Mouse (Mus musculus) bone marrow macrophage, adult 2 months (primary cell): ENCODE data around the gene Cacna1b. TPM values are rescaled to one million over a fixed set of nuclear protein-coding genes. Genes with fewer than 3 reads are reported as not detected.

Source experiments
- H3K27ac ChIP-seq: 2 replicates; pipeline ENCODE4 v1.5.1; 2012; ENCODE audit warnings: low read depth, low read length; ENCODE audit not compliant: insufficient read depth
- H3K4me1 ChIP-seq: 2 replicates; pipeline ENCODE4 v1.6.1; 2012; ENCODE audit warnings: low read length; ENCODE audit not compliant: control insufficient read depth, insufficient read depth
- H3K4me3 ChIP-seq: 2 replicates; pipeline ENCODE4 v1.5.1; 2012; ENCODE audit warnings: mild to moderate bottlenecking, low read length, moderate library complexity; ENCODE audit not compliant: insufficient read depth
- CTCF ChIP-seq: IDR thresholded peaks from 2 replicates; pipeline ENCODE4 v1.5.1; 2012; ENCODE audit warnings: low read depth, mild to moderate bottlenecking, low read length, moderate library complexity
- POLR2A ChIP-seq: IDR thresholded peaks from 2 replicates; pipeline ENCODE4 v1.6.1; 2012; ENCODE audit warnings: mild to moderate bottlenecking, low read depth, low read length, borderline replicate concordance
- polyA plus RNA-seq: library from polyadenylated mRNA; stranded (reverse); fragments of >200 nt; gene quantifications from 2 replicates; pipeline ENCODE4 v1.2.4, GENCODE M21; 2012; ENCODE audit not compliant: missing spikeins, insufficient read depth, insufficient read length

The Cacna1b gene
- polyA plus RNA-seq, 1 experiment, result 0.52 TPM

- Histone ChIP-seq H3K4me3 (no peak overlapping the region), H3K4me1 (peaks cover 33% of the 10 kb centered on the region), H3K27ac (peak overlapping the region; percentile 72)
- TF ChIP-seq CTCF, result no peak
- no peak for TF ChIP-seq POLR2A
Measured at GRCm38 (mm10) chr2:24775951-24776587, 13.1 kb upstream of the Cacna1b start.

GRCm38 (mm10) chr2:24774832-24775231 is 11.9 kb upstream of the Cacna1b start:
- H3K4me1 ChIP-seq, result peaks cover 33% of the 10 kb centered on the region
- H3K4me3 ChIP-seq, result no peak overlapping the region
- no peak overlapping the region for H3K27ac ChIP-seq
- TF ChIP-seq POLR2A, result no peak
- TF ChIP-seq CTCF, result no peak

- H3K4me3 ChIP-seq, result no peak overlapping the region
- H3K27ac ChIP-seq, result no peak overlapping the region
- no peak for TF ChIP-seq POLR2A
- no peak for TF ChIP-seq CTCF
- peaks cover 23% of the 10 kb centered on the region for H3K4me1 ChIP-seq
Measured at GRCm38 (mm10) chr2:24770861-24771260, 7.9 kb upstream of the Cacna1b start.

- no peak overlapping the region for H3K27ac ChIP-seq
- H3K4me1 ChIP-seq, result peaks cover 16% of the 10 kb centered on the region
- no peak for TF ChIP-seq POLR2A
- no peak for TF ChIP-seq CTCF
- H3K4me3 ChIP-seq, result peak overlapping the region; percentile 76
Measured at GRCm38 (mm10) chr2:24762446-24762960, 449 bp downstream of the Cacna1b start.

DNA sequence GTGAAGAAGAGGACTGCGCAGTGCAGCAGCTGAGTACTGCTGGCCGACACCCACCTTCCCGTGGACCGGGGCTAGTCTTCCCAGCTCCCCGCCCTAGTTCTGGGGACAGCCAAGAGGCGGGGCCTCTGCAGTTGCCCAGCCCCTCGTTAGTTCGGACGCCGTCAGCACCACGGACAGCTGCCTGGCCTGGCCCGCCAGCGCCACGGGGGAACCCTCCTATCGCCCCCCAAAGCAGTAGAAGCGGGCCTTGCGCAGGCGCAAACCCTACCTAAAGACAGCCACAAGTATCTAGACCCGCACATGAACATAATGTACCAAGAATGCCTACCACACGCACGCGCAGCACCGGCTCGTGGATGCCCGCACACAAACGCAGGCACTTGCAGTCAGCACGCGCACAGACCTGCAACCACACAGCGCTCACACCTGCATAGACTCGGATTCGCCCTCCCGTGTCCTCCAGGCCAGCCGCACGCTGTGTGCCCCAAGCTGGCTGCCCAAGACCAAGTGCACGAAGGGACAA is 968 bp downstream of the Cacna1b start:
- H3K27ac ChIP-seq, result no peak overlapping the region
- TF ChIP-seq POLR2A (no peak), CTCF (no peak)
- peaks cover 21% of the 10 kb centered on the region for H3K4me1 ChIP-seq
- peak overlapping the region; percentile 76 for H3K4me3 ChIP-seq

- TF ChIP-seq CTCF (peak; percentile 94), POLR2A (no peak)
- Histone ChIP-seq H3K4me3 (no peak overlapping the region), H3K4me1 (peaks cover 10% of the 10 kb centered on the region), H3K27ac (no peak overlapping the region)
Measured at GRCm38 (mm10) chr2:24755276-24755675, 7.7 kb downstream of the Cacna1b start.

DNA sequence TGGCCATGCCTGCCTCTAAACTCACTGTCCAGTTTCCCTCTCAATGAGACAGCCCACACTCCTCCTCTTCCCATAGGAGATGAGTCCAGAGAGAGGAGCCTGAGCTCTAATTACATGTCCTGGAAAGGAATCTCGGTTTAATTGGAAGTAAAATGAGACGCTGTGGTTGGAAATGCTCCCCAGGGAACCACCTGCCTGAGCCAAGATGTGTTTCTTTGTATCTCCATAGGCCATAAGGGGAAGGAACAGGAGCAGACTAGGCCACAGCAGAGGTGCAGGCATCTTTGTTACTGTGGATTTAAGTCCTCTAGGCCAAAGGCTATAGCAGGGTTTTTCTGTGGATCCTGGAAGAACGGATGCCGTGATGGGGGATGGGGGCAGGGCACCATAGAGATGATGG is 10.4 kb downstream of the Cacna1b start:
- Histone ChIP-seq H3K4me3 (no peak overlapping the region), H3K27ac (no peak overlapping the region), H3K4me1 (peaks cover 8% of the 10 kb centered on the region)
- TF ChIP-seq POLR2A (no peak), CTCF (no peak)

DNA sequence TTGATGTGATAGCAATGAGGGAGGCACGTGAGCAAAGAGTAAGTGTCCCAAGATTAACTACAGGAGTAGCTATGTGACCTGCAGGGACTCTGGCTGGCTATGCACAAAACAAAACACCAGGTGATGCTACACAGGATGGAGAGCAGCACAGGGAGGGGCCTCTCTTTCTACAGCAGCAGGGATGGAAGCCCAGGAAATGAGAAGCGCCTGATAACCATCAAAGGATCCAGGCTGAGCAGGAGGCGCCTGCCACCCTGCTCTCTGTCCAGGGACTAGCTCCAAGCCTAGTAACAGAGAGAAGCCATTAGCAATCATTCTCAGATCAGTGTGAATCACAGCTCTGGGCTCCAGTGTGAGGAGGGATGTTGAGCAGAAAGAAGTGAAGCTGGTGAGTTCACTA is 12.9 kb downstream of the Cacna1b start:
- Histone ChIP-seq H3K4me1 (peaks cover 4% of the 10 kb centered on the region), H3K27ac (no peak overlapping the region)

GRCm38 (mm10) chr2:24747878-24748277 is 15.1 kb downstream of the Cacna1b start:
- H3K27ac ChIP-seq, result no peak overlapping the region
- no peak for TF ChIP-seq POLR2A
- TF ChIP-seq CTCF, result no peak
- H3K4me3 ChIP-seq, result no peak overlapping the region
- H3K4me1 ChIP-seq, result peaks cover 7% of the 10 kb centered on the region

More for the DNA sequence above, 12.9 kb downstream of the Cacna1b start:
- H3K4me3 ChIP-seq, result no peak overlapping the region
- TF ChIP-seq POLR2A, result no peak
- no peak for TF ChIP-seq CTCF

DNA sequence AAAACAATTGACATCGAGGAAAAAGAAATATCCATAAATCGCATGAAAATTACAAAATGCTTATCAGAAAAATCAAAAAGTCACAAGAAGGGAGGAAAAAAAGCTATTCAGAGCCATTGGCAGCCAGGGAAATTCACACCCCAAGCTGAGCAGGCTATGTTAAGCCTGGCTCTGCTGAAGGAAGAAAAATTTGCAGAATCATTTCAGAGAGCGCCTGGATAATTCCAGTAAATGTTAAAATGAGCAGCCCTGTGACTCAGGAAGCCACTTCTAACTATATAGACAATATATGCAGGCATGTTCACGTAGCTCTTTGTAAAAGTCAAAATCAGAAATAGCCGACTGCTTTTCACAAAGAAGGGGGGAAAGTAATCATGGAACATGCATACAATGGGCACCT is 23.3 kb downstream of the Cacna1b start:
- Histone ChIP-seq H3K4me3 (no peak overlapping the region), H3K4me1 (no peaks in the 10 kb centered on the region), H3K27ac (no peak overlapping the region)
- no peak for TF ChIP-seq POLR2A
